Mouse (Mus musculus) gastrocnemius, postnatal 36 days (tissue): Measurements from ENCODE around the gene Nupr1. TPM values are rescaled to one million over a fixed set of nuclear protein-coding genes. Genes with fewer than 3 reads are reported as not detected.

Source experiments
- DNase-seq, 2 experiments: peaks; one replicate each; pipeline ENCODE4 v3.0.0; 2022
- intact Hi-C: fragments of 180-260 bp; cut with DNase I; formaldehyde crosslinking; loops from one replicate; pipeline ENCODE4 v1.15.1; 2025
- long read RNA-seq, 2 experiments: library from polyadenylated mRNA; stranded (forward); transcript quantifications; one replicate each; pipeline ENCODE4 v2.0.0; 2021
- total RNA-seq, 2 experiments: library from RNA; stranded (reverse); gene quantifications; 2 replicates each; pipeline ENCODE4 v1.2.3; 2021

Nupr1 gene
- 10 to 100 TPM in 1 of 2 experiments, 1 to 10 TPM in 1; 8.5 to 11.9 TPM for total RNA-seq
- long read RNA-seq, experiment 1, transcript Nupr1-201 (3 exons, 829 nt): major isoform, 27 of 31 reads
- long read RNA-seq, experiment 1, partial matches to known transcripts: 0 of 31 reads
- long read RNA-seq, experiment 1, other reads (novel, unspliced or antisense): 4 of 31 reads
- long read RNA-seq, experiment 2, transcript Nupr1-201 (3 exons, 829 nt): major isoform, 22 of 26 reads
- long read RNA-seq, experiment 2, partial matches to known transcripts: 0 of 26 reads
- long read RNA-seq, experiment 2, other reads (novel, unspliced or antisense): 4 of 26 reads

GRCm38 (mm10) chr7:126630824-126631518 is at the start of gene Nupr1:
Nupr1 (minus strand) TSS chr7:126630861.
- intact Hi-C loops: no loop called here
- DNase-seq: no peak

GRCm38 (mm10) chr7:126679683-126680082 is 49.0 kb upstream of the Nupr1 start:
- intact Hi-C loops: no loop called here
- DNase-seq: no peak

- intact Hi-C loops: no loop called here
- DNase-seq: no peak
These were observed 48.1 kb upstream of the Nupr1 start for GRCm38 (mm10) chr7:126678545-126679341.

GRCm38 (mm10) chr7:126676631-126677220 is 46.1 kb upstream of the Nupr1 start:
- DNase-seq: no peak
- intact Hi-C loops: no loop called here

- intact Hi-C loops: no loop called here
- DNase-seq: peak in 1 of 2 experiments; percentile 61
These were observed 45.5 kb upstream of the Nupr1 start, which contains the start of gene Sult1a1 for GRCm38 (mm10) chr7:126676207-126676606. Sult1a1 (minus strand) TSS chr7:126676432.

GRCm38 (mm10) chr7:126675104-126675503 is 44.4 kb upstream of the Nupr1 start:
- intact Hi-C loops: no loop called here

GRCm38 (mm10) chr7:126672111-126672510 is 41.5 kb upstream of the Nupr1 start:
- DNase-seq: no peak
- intact Hi-C loops: no loop called here

More at GRCm38 (mm10) chr7:126675104-126675503, 44.4 kb upstream of the Nupr1 start:
- DNase-seq: no peak

GRCm38 (mm10) chr7:126670152-126670551 is 39.5 kb upstream of the Nupr1 start:
- intact Hi-C loops: no loop called here
- DNase-seq: no peak

- no peak for DNase-seq
- intact Hi-C loops: no loop called here
These were observed 37.8 kb upstream of the Nupr1 start for GRCm38 (mm10) chr7:126668452-126668851.

GRCm38 (mm10) chr7:126667495-126668090 is 36.9 kb upstream of the Nupr1 start:
- intact Hi-C loops: no loop called here
- no peak for DNase-seq

- intact Hi-C loops: no loop called here
- DNase-seq: no peak
These were observed 34.6 kb upstream of the Nupr1 start for GRCm38 (mm10) chr7:126665269-126665668.

- no peak for DNase-seq
- intact Hi-C loops: no loop called here
These were observed 33.0 kb upstream of the Nupr1 start for GRCm38 (mm10) chr7:126663646-126664045.

- DNase-seq: no peak
- intact Hi-C loops: no loop called here
These were observed 29.1 kb upstream of the Nupr1 start for GRCm38 (mm10) chr7:126659771-126660170.

- intact Hi-C loops: no loop called here
- DNase-seq: no peak
These were observed 26.9 kb upstream of the Nupr1 start for GRCm38 (mm10) chr7:126657522-126657921.

- no peak for DNase-seq
- intact Hi-C loops: no loop called here
These were observed 25.0 kb upstream of the Nupr1 start for GRCm38 (mm10) chr7:126655695-126656094.

GRCm38 (mm10) chr7:126653991-126654390 is 23.3 kb upstream of the Nupr1 start:
- intact Hi-C loops: no loop called here
- no peak for DNase-seq

- no peak for DNase-seq
- intact Hi-C loops: no loop called here
These were observed 20.2 kb upstream of the Nupr1 start for GRCm38 (mm10) chr7:126650852-126651251.

GRCm38 (mm10) chr7:126649231-126650051 is 18.8 kb upstream of the Nupr1 start, which contains the start of gene Sgf29:
Sgf29 (plus strand) TSS chr7:126649309.
- DNase-seq: peak; percentile 91

GRCm38 (mm10) chr7:126648486-126648885 is 17.8 kb upstream of the Nupr1 start:
- no peak for DNase-seq
- intact Hi-C loops: no loop called here

More at GRCm38 (mm10) chr7:126649231-126650051, 18.8 kb upstream of the Nupr1 start, which contains the start of gene Sgf29:
- intact Hi-C loops: no loop called here
